In genomic region chr10:67538585-67539400, GRCm38 (mm10) we compare ENCODE assay signal across 9 mouse cellular contexts. TPM values are rescaled to one million over a fixed set of nuclear protein-coding genes. Genes with fewer than 3 reads are reported as not detected.
DNase-seq lines count a peak whose midpoint lies in the region; ATAC-seq and TF ChIP-seq lines count a peak whose summit lies in the region.
"Had no signal": no experiment of that assay in that cellular context is flagged by ENCODE, and none has a peak within 500 bp of the region (broad histone marks: within the 10 kb centered on the region; RNA-seq: fewer than 3 reads in every experiment).

No protein-coding gene starts in this region.

- H3K9me3 ChIP-seq in liver, embryonic 12.5 days (replicated peaks) = no peaks in the 10 kb centered on the region

- H3K27ac ChIP-seq in cortical plate, adult 2 months (ENCODE audit: insufficient read depth, low read length) = no peak overlapping the region
- H3K27ac ChIP-seq in liver, embryonic 12.5 days = no peak overlapping the region
- H3K27ac ChIP-seq: liver, embryonic 14.5 days had no signal

- H3K27me3 ChIP-seq in liver, embryonic 12.5 days (replicated peaks) = peaks cover 88% of the 10 kb centered on the region

- ATAC-seq in liver, embryonic 12.5 days = no peak

- no peak for TF ChIP-seq POLR2A in cortical plate, adult 2 months (IDR thresholded peaks at IDR 0.05; ENCODE audit: extremely low read depth, insufficient read depth, low read length)

- peaks cover 2% of the 10 kb centered on the region for H3K4me1 ChIP-seq in cortical plate, adult 2 months (ENCODE audit: control insufficient read depth, insufficient read depth, low read length)
- H3K4me1 ChIP-seq in liver, embryonic 12.5 days = peaks cover 45% of the 10 kb centered on the region

- H3K36me3 ChIP-seq in liver, embryonic 12.5 days = peaks cover 2% of the 10 kb centered on the region; the same call in 1 of the 2 replicates

- no peak overlapping the region for H3K9ac ChIP-seq in liver, embryonic 12.5 days
- H3K9ac ChIP-seq: liver, embryonic 14.5 days had no signal

- under 1% methylated on average over 48 of the region's 50 CpGs for WGBS in liver, embryonic 12.5 days (ENCODE audit: insufficient replicate concordance)

- H3K4me2 ChIP-seq in liver, embryonic 12.5 days = peak overlapping the region; percentile 94

- intact Hi-C loops in heart, postnatal 10 days (cut with DNase I) = loop anchor here (5.0 to 10.0 kb wide), 2 partner anchors 456 to 631 kb away; no protein-coding TSS in a partner anchor

- TF ChIP-seq CTCF in cortical plate, adult 2 months (IDR thresholded peaks at IDR 0.05; ENCODE audit: extremely low read depth, insufficient read depth, low read length) = no peak

- H3K4me3 ChIP-seq in cortical plate, adult 2 months (ENCODE audit: insufficient read depth, low read length) = peak overlapping the region; percentile 21
- peak overlapping the region; percentile 72 for H3K4me3 ChIP-seq in liver, embryonic 12.5 days

- peak; percentile 24 for DNase-seq in gastrocnemius, postnatal 10 days
- DNase-seq in gastrocnemius, adult 8-10 months (ENCODE audit: low spot score in 2 of 2) = no peak
- DNase-seq in B cell, adult 2 months = peak; percentile 45 to 57
- DNase-seq in heart, postnatal 10 days = peak; percentile 17 to 35
- DNase-seq in retina, postnatal 1 day = peak; percentile 49
- DNase-seq in adrenal gland, postnatal 14 days = no peak

RNA-seq across cellular contexts. Expression of gene Egr2, which starts 3.5 kb away (rescaled TPM):
- 1 to 10 TPM; 4.2 to 4.3 TPM for total RNA-seq in gastrocnemius, postnatal 10 days (2021)
- 1 to 10 TPM in 1 of 4 experiments, under 1 TPM in 3; 0.17 to 1.1 (median 0.59) TPM for total RNA-seq in gastrocnemius, adult 8-10 months (2022)
- polyA plus RNA-seq in cortical plate, adult 2 months (2012; rRNA removed) = 3.4 and 9.9 TPM in 2 replicates
- total RNA-seq in heart, postnatal 10 days (2021) = under 1 TPM; 0.60 to 0.99 TPM
- 0.11 TPM in 1 of 2 replicates, not detected in the other for polyA plus RNA-seq in liver, embryonic 12.5 days (2016; fragmentation: Nextera tagmentation; extraction: Ambion mirVana)
- 1.2 and 2.6 TPM in 2 replicates for total RNA-seq in adrenal gland, postnatal 14 days (2021)

RNA-seq across cellular contexts. Expression of gene Ado, which starts 10.0 kb away (rescaled TPM):
- 10 to 100 TPM; 19.1 to 19.6 TPM for total RNA-seq in gastrocnemius, postnatal 10 days (2021)
- 10 to 100 TPM; 24.4 to 28.3 (median 26.1) TPM for total RNA-seq in gastrocnemius, adult 8-10 months (2022)
- 25.9 and 28.7 TPM in 2 replicates for polyA plus RNA-seq in cortical plate, adult 2 months (2012; rRNA removed)
- 10 to 100 TPM; 20.9 to 22.7 TPM for total RNA-seq in heart, postnatal 10 days (2021)
- 26.0 and 27.2 TPM in 2 replicates for polyA plus RNA-seq in liver, embryonic 12.5 days (2016; fragmentation: Nextera tagmentation; extraction: Ambion mirVana)
- 24.2 and 25.9 TPM in 2 replicates for total RNA-seq in adrenal gland, postnatal 14 days (2021)

Comparison
In these comparisons a context has a peak if more than half of its experiments do, and no peak if none do; other contexts are left out.
1. DNase-seq: peak in gastrocnemius, postnatal 10 days (single experiment), B cell, adult 2 months (2 of 2), heart, postnatal 10 days (2 of 2) and retina, postnatal 1 day (single experiment); none in gastrocnemius, adult 8-10 months (0 of 2) and adrenal gland, postnatal 14 days (single experiment).